Mouse (Mus musculus): Measurements from ENCODE around the gene Bdh1. TPM values are rescaled to one million over a fixed set of nuclear protein-coding genes. Genes with fewer than 3 reads are reported as not detected.
"Not testable (repeated sequence)": the region's sequence is repeated elsewhere in the genome, so short reads cannot be mapped to it uniquely, and the experiment has no call there.

Gene Bdh1
- total RNA-seq (2015; ENCODE audit: low replicate concordance) (not detected in 2 replicates), total RNA-seq (2017; ENCODE audit: low replicate concordance) (4.2 TPM in 1 of 2 replicates, not detected in the other)

DNA sequence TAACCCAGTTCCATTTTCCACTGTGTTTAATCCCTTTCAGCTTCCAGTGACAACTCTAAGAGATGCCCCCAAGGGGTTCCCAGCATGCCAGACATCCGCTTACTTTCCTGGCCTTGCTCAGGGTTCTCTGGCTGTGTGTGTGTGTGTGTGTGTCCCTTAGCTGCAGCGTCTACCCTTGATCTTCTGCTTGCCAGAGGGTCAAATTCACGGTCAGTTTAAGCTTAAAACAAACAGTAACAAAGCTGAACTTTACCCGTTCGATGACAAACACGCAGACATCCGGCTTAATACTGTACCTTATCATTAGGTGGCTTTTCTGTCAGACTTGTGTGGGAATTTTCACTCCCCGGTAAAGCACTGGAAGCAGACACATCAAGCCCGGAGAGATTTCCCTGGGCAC lies at the start of gene Bdh1:
Gene Bdh1, plus strand, starts transcription at position 281 of the 400 bp plus-strand sequence.
- no peak for ATAC-seq (replicated peaks; ENCODE audit: low FRiP score, poor library complexity, severe bottlenecking)

DNA sequence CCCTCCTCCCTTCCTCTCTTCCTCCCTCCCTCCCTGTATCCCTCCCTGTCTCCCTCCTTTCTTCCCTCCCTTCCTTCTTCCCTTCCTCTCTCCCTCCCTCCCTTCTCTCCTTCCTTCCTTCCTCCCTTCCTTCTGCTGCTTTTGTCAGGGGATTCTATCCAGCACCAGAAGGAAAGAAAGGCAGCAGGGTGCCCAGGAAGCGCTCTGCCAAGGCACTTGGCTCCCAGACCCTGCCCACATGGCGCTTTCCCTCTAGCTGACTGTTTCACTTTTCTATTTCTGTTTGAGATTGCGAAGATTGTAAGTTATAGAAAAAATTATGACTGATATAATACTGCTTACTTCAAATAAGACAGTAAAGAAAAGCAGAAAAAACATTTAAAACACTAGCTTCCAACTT lies 49.8 kb upstream of the Bdh1 start:
- ATAC-seq (replicated peaks; ENCODE audit: low FRiP score, poor library complexity, severe bottlenecking): not testable (repeated sequence)

DNA sequence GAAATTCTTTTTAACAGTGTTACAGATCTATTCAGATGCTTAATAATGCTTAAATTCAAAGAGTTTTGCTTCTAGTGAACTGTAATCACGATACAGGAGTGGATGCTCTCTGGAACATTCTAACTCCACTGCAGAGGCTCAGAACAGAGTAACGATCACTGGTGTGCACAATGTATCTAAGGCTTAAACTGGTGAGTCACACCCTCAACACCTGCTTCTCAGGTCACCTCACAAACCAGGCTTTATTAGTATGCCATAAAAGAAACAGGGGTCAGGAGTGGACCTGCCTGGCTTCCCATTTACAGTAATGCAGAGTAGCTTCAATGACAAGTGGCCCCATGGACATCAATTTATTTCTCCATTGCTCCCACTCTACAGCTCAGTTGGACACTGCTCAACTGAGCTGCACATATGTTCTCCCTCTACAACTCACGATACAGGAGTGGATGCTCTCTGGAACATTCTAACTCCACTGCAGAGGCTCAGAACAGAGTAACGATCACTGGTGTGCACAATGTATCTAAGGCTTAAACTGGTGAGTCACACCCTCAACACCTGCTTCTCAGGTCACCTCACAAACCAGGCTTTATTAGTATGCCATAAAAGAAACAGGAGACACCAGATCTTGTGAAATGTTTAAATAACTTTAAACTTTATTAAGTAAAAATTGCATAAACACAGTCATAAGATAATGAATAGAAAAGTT lies 46.0 kb upstream of the Bdh1 start:
- ATAC-seq (replicated peaks; ENCODE audit: low FRiP score, poor library complexity, severe bottlenecking): not testable (repeated sequence)

DNA sequence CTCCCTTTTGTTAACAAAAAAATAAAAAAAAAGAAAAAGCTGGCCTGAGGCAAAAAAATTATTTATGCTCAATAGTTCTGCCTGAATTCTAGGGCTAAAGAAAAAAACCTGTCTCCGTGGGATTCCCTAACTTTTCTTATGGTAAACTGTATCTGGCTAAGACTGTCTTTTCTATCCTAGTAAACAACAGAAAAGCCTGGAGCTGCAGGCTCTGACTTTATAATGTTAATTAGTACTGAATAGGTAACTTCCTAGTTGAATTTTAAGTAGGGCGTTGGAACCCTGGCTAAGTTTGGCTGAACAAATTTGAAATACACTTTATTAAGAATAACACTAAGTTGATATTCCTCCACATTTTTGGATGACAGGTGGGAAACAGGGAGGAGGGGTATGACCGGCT lies 33.8 kb upstream of the Bdh1 start:
- ATAC-seq (replicated peaks; ENCODE audit: low FRiP score, poor library complexity, severe bottlenecking): not testable (repeated sequence)

DNA sequence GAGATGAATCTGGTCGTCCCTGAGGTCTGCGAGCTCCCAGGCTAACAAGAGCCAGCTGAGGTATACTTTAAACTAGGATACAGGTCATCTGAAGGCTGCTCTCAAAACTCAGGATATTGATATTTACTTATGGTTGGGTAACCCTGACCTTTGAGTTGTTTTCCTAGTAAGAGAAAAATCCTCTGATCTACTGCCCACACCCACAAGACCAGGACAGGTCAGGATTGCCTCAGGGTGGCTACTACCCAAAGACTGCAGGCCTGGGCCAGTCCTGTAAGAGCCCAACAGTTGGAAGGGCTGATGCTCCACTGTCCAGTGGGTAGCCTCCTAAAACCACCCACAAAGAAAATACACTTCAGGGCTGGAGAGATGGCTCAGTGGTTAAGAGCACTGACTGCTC lies 22.8 kb upstream of the Bdh1 start:
- no peak for ATAC-seq (replicated peaks; ENCODE audit: low FRiP score, poor library complexity, severe bottlenecking)

DNA sequence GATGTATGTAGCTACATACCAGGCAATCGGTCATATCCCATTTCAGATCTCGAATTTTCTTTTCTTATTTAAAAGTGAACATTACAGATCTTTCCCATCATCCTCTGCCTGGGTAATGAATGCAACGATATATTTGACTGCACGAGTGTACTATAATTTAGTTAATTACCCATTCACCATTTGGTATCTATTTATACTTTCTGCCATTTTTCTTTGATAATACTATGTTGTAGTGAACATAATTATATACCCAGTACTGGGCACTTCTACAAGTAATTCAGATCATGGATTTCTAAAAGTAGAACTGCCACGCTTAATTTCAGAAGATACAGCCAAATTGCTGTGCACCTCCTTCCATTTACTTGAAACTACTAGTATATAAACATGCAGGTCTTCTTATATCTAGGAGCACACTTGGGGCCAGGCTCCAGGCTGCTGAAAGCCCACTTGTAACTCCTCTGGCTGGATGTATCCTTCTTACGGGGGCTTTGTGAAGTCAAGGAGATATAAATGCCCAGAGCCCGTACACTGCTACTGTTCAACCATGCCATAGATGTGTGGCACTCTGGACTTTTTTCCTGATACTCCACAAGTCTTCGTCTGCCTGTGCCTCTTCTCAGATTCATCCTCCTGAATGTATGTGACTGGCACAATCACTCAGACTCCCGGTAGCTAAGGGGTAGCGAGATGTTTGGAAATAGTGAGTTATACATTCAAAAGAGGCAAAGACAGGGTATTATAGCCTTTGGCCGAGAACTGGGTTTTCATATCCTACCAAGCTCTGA lies 21.0 kb upstream of the Bdh1 start:
- ATAC-seq (replicated peaks; ENCODE audit: low FRiP score, poor library complexity, severe bottlenecking): no peak

DNA sequence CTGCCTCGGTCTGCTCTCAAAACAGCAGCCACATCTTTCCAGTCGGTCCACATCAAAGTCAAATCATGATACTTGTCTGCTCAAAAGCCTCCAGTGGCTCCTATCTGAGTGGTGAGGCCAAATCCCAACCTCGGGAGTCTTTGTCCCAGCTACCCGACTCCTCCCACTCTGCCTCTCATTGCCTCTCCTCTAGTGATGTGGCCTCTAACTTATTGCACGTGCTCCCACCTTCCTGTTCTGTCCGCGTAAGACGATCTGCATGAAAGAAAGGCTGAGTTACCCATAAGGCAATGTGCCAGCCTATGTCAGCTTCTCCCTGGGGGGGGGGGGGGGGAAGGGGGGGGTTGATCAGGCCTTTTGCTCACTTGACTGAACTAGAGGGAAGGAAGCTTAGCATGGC lies 20.0 kb upstream of the Bdh1 start:
- ATAC-seq (replicated peaks; ENCODE audit: low FRiP score, poor library complexity, severe bottlenecking): no peak

DNA sequence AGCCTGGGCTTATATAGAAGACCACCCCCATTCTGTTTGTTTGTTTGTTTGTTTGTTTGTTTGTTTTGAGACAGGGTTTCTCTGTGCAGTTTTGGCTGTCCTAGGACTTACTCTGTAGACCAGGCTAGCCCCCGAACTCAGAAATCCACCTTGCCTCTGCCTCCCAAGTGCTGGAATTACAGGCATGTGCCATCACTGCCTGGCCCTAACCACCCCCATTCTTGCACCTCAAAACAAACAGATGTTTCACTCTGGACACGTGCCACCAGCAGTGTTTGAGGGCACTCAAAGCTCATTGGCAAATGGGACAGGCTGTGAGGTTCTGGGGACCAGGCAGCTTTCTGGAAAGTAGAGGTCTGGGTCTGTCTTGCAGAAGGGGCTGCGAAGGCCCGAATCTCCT lies 18.1 kb upstream of the Bdh1 start:
- no peak for ATAC-seq (replicated peaks; ENCODE audit: low FRiP score, poor library complexity, severe bottlenecking)

DNA sequence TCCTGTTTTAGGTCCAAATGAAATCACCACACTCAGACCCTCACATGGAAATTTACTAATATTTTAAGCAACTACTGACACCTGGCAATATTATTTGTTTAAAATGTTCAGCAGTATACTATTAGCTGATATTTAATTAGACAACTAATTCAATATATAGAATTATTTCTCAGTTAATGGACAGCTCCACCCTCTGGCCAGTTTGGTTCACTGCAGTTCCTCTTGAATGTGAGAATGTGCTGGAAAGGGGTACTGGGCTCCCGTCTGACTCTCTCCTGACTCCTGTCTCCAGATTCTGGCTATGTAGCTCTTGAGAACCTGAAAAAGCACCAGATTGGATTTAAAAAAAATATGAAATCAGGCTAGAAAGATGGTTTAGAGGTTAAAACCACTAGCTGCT lies 17.0 kb upstream of the Bdh1 start:
- no peak for ATAC-seq (replicated peaks; ENCODE audit: low FRiP score, poor library complexity, severe bottlenecking)

DNA sequence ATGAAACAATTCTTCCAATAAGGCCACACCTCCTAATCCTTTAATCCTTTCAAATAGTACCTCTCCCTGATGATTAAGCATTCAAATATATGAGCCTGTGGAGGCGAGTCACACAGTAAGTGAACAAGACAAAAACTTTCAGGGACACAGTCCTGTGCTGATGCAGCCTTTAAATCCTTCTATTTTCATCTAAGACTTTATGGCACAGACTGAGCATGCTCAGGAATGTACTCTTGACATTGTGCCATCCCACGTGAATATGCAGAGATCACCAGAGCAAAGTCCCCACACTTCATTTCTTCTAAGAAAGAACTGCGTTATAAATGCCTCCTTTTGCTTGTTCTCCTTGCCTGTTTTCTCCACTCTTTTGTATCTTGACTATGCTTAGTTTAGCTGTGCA lies 14.2 kb upstream of the Bdh1 start:
- ATAC-seq (replicated peaks; ENCODE audit: low FRiP score, poor library complexity, severe bottlenecking): no peak

DNA sequence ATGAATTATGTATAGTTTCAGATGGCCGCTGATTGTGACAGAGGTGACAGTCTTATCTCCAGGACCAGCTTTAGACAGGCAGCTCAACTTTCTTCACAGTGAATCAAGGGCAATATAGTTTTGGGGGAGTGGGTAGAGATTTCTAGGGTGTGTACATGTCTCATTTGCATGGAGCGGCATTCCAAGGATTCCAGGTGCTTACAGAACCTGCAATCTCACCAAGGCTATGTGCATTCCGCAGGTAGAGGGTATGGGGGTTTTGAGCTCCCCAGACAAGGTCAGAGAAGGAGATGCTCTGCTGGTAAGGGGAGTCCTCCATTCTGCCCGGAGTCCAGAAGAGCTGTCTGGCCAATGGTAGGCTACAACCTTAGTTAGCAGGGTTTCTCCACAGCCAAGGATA lies 11.1 kb upstream of the Bdh1 start:
- ATAC-seq (replicated peaks; ENCODE audit: low FRiP score, poor library complexity, severe bottlenecking): no peak

DNA sequence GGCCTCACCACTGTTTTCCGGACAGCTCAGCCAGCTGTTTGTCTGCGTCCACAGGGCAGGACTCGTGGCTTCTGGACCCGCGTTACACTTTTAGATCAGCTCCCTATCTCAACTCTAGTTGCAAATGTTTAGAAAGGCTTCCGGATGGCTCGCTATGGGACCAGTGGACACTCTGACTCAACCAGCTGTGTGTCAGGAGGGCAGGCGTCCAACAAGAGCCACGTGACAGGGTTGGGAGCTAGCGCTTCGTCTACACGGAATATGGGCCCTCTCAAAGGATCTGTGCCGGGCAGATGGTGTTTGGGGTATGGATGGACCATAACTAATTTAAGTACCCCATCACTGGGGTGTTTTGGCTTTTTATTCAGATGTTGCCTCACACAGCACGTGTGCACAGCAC lies 9.8 kb upstream of the Bdh1 start:
- no peak for ATAC-seq (replicated peaks; ENCODE audit: low FRiP score, poor library complexity, severe bottlenecking)

DNA sequence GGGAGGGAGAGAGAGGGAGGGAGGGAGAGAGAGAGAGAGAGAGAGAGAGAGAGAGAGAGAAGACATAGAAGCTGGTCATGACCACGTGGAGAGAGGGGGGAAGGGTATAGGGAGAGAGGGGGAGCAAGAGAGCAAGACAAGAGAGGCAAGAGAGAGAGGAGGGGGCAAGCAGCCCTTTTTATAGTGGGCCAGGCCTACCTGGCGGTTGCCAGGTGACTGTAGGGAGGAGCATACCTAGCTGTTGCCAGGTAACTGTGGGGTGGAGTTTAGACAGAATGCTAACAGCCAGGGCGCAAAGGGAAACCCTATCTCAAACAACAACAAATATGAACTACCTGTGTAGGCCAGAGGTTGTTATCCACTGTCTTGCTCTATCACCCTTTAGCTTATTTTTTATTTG lies 8.3 kb upstream of the Bdh1 start:
- ATAC-seq (replicated peaks; ENCODE audit: low FRiP score, poor library complexity, severe bottlenecking): no peak

DNA sequence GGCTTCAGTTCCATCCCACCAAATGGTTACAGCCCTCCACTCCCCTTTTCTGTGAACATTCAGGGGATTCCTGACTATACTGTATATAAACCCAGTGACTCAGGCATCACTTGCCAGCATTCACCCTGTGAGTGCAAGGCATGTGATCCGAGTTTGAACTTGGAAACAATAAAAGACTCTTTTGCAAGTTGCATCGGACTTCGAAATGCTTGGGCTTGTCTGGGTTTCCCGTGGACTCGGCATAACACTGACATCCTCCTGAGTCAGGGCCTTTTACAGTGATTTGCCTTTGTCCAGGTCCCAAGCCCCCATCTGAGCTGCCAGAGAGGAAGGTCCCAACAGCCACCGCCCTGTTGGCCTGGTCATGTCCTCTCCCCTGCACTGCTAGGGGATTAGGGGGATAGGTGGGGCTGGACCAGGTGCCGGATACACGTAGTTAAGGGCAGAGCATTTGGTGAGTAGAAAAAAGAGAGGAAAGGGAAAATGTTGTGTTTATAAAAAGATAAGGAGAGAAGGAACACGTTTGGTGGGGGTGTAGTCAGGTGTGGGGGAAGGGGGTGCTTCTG lies 6.1 kb upstream of the Bdh1 start:
- no peak for ATAC-seq (replicated peaks; ENCODE audit: low FRiP score, poor library complexity, severe bottlenecking)

DNA sequence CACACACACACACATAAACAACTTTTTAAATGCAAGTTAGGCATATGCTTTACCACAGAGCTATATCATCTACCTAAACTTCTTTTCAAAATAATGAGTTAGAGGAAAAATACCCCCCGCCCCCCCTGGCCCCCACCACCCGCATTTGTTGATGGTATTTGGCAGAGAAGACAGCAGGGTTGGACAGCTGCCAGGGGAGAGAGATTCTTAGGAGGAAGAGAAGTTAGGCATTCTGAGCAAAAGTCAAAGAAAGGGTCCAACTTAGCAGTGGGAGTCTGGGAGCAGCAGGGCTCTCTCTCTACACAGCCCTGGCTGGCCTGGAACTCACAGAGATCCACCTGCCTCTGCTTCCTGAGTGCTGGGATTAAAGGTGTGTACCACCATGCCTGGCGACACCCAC lies 3.4 kb upstream of the Bdh1 start:
- no peak for ATAC-seq (replicated peaks; ENCODE audit: low FRiP score, poor library complexity, severe bottlenecking)

DNA sequence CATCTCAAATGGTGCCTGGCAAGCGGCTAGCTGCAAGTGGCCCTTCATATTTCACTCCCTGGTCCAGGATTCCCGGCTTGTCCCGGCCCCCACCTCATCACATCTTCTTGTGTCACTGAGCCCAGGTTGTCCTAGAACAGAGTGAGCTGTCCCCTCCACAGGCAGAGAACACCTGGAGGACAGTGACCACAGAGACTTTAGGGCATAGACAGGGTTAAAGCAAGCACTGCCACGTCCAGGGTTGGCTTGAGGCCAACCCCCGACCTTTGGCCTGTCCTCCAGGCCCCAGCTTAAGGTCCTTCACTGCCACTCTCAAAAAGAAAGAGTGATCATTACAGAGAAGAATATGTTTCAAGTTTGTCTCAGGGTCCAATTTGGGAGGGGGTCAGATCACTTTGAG lies 2.6 kb upstream of the Bdh1 start:
- no peak for ATAC-seq (replicated peaks; ENCODE audit: low FRiP score, poor library complexity, severe bottlenecking)

DNA sequence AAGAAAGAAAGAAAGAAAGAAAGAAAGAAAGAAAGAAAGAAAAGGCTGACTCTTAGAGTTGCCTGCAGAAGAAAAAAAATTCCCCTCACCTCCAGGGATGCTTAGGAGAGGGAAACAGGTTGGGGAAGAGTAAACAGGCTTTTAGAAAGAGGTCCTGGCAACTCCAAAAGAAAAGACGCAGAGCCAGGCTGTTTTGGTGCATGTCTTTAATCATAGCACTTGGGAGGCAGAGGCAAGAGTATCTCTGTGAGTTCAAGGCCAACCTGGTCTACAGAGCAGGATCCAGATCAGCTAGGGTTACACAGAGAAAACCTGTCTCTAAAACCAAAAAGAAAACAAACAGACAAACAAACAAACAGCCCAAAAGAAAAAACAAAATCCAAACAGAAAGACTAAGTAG lies 642 bp downstream of the Bdh1 start:
- ATAC-seq (replicated peaks; ENCODE audit: low FRiP score, poor library complexity, severe bottlenecking): no peak

DNA sequence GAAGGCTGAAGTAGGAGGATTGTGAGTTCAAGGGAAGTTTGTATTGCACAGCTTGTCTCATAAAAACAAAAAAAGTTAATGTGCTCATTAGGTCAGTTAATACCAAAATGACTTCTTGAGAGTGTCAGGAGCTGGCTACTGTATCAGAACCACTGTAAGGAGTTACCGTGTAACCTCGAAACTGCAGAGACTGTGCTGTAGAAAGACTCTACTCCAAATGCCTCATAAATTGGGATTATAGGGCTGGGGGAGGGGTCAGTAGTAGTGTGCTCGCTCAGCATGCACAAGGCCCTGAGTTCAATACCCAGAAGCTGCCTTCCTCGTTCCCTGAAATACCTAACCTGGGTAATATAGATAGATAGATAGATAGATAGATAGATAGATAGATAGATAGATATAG lies 1.3 kb downstream of the Bdh1 start:
- ATAC-seq (replicated peaks; ENCODE audit: low FRiP score, poor library complexity, severe bottlenecking): no peak

DNA sequence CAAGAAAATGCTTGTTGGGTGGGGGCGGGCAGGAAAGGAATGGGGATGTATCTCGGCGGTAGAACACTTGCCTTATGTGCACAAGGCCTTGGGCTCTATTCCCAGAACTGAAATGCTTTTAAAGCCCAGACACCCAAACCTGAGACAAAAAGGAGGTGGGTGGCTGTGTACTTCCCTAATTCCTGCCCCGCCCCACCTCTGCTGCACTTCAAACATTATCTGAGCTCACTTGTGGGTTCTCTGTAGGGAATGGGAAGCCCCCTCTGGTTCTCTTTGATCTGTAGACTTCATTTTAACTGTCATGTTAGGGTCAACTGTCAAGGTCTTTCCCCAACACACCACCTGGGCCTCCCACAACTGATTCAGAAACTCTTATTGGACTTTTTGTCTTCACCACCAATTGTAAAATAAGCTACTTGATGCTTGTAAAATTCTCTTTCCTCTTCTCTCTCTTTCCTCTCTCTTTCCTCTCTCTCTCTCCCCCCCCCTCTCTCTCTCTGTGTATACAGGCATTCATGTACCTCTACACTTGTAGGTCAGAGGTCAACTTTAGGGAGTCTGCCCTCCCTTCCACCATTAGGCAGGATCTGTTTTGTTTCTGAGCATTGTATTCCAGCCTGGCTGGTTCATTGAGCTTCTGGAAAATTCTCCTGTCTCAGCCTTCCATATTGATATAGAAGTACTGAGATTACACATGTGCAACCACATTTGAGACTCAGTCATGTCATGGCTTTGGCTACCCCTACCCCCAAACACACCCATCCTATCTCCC lies 2.5 kb downstream of the Bdh1 start:
- no peak for ATAC-seq (replicated peaks; ENCODE audit: low FRiP score, poor library complexity, severe bottlenecking)

DNA sequence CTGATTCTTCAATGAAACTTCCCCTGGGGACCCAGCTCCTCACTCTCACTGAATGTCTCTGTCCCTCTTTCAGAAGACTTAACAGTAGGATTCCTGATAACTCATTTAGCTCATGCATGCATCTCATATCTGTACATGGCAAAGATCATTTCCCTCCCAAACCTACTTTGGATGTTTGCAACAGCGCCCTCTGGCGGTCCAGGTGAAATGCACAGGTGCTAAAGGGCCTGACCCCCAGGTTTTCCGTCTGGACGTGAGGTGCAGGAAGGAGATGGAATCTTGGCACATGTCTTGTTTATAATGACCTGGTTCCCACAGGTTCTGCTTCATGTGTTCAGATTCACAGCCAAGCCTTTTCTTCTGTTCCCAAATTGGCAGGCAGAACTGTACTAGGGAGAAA lies 3.4 kb downstream of the Bdh1 start:
- no peak for ATAC-seq (replicated peaks; ENCODE audit: low FRiP score, poor library complexity, severe bottlenecking)
